Mouse (Mus musculus): ENCODE measurements around the gene Btbd9. TPM values are rescaled to one million over a fixed set of nuclear protein-coding genes. Genes with fewer than 3 reads are reported as not detected.

The Btbd9 gene
- total and polyA plus RNA-seq, 2 experiments from 2014 or later: 85.5 to 138 TPM

GRCm38 (mm10) chr17:30485067-30485854 lies 91.0 kb downstream of the Btbd9 start:
- DNase-seq (ENCODE audit: low spot score) (no peak), ATAC-seq (ENCODE audit: low FRiP score) (no peak)
- 92% methylated on average over 4 of the region's 4 CpGs for WGBS
- Histone ChIP-seq H3K36me3 (ENCODE audit: insufficient read depth, low read length) (no peaks in the 10 kb centered on the region), H3K9ac (replicated peaks; ENCODE audit: low read length, poor library complexity, severe bottlenecking) (no peak overlapping the region), H3K27me3 (ENCODE audit: insufficient read depth, low read length) (no peaks in the 10 kb centered on the region), H3K4me3 (ENCODE audit: low read depth, low read length) (no peak overlapping the region), H3K4me1 (ENCODE audit: insufficient read depth, low read length) (no peaks in the 10 kb centered on the region), H3K27ac (ENCODE audit: low read depth, low read length) (no peak overlapping the region), H3K4me2 (ENCODE audit: low read depth, low read length, poor library complexity, severe bottlenecking) (no peak overlapping the region), H3K9me3 (ENCODE audit: low read length) (no peaks in the 10 kb centered on the region)
- no peak for TF ChIP-seq CTCF (IDR thresholded peaks at IDR 0.05)

- Histone ChIP-seq H3K27me3 (ENCODE audit: insufficient read depth, low read length) (no peaks in the 10 kb centered on the region), H3K4me3 (ENCODE audit: low read depth, low read length) (no peak overlapping the region), H3K36me3 (ENCODE audit: insufficient read depth, low read length) (no peaks in the 10 kb centered on the region), H3K4me1 (ENCODE audit: insufficient read depth, low read length) (no peaks in the 10 kb centered on the region), H3K27ac (ENCODE audit: low read depth, low read length) (no peak overlapping the region), H3K9ac (replicated peaks; ENCODE audit: low read length, poor library complexity, severe bottlenecking) (no peak overlapping the region), H3K4me2 (ENCODE audit: low read depth, low read length, poor library complexity, severe bottlenecking) (no peak overlapping the region), H3K9me3 (ENCODE audit: low read length) (no peaks in the 10 kb centered on the region)
- WGBS: 93% methylated on average over 1 of the region's 1 CpGs
- DNase-seq (ENCODE audit: low spot score) (no peak), ATAC-seq (ENCODE audit: low FRiP score) (no peak)
- no peak for TF ChIP-seq CTCF (IDR thresholded peaks at IDR 0.05)
These were observed 91.7 kb downstream of the Btbd9 start for GRCm38 (mm10) chr17:30484446-30485066.

GRCm38 (mm10) chr17:30481766-30482165 lies 94.5 kb downstream of the Btbd9 start:
- WGBS: 96% methylated on average over 6 of the region's 6 CpGs

GRCm38 (mm10) chr17:30481341-30481740 lies 94.9 kb downstream of the Btbd9 start:
- TF ChIP-seq CTCF (IDR thresholded peaks at IDR 0.05): no peak
- H3K4me1 ChIP-seq (ENCODE audit: insufficient read depth, low read length): no peaks in the 10 kb centered on the region; the same call in 1 of the 2 replicates
- WGBS: 96% methylated on average over 10 of the region's 10 CpGs

More at GRCm38 (mm10) chr17:30481766-30482165, 94.5 kb downstream of the Btbd9 start:
- H3K4me2 ChIP-seq (ENCODE audit: low read depth, low read length, poor library complexity, severe bottlenecking): no peak overlapping the region
- no peak overlapping the region for H3K9ac ChIP-seq (replicated peaks; ENCODE audit: low read length, poor library complexity, severe bottlenecking)
- no peak for ATAC-seq (ENCODE audit: low FRiP score)
- H3K4me1 ChIP-seq (ENCODE audit: insufficient read depth, low read length): no peaks in the 10 kb centered on the region; the same call in 1 of the 2 replicates
- no peak for TF ChIP-seq CTCF (IDR thresholded peaks at IDR 0.05)
- H3K27me3 ChIP-seq (ENCODE audit: insufficient read depth, low read length): no peaks in the 10 kb centered on the region
- DNase-seq (ENCODE audit: low spot score): no peak
- no peaks in the 10 kb centered on the region for H3K36me3 ChIP-seq (ENCODE audit: insufficient read depth, low read length)
- H3K9me3 ChIP-seq (ENCODE audit: low read length): no peaks in the 10 kb centered on the region
- H3K27ac ChIP-seq (ENCODE audit: low read depth, low read length): no peak overlapping the region
- no peak overlapping the region for H3K4me3 ChIP-seq (ENCODE audit: low read depth, low read length)

GRCm38 (mm10) chr17:30480381-30480780 lies 95.9 kb downstream of the Btbd9 start:
- Histone ChIP-seq H3K27ac (ENCODE audit: low read depth, low read length) (no peak overlapping the region), H3K4me3 (ENCODE audit: low read depth, low read length) (no peak overlapping the region), H3K27me3 (ENCODE audit: insufficient read depth, low read length) (no peaks in the 10 kb centered on the region), H3K4me1 (ENCODE audit: insufficient read depth, low read length) (no peaks in the 10 kb centered on the region; the same call in 1 of the 2 replicates), H3K9me3 (ENCODE audit: low read length) (no peaks in the 10 kb centered on the region), H3K4me2 (ENCODE audit: low read depth, low read length, poor library complexity, severe bottlenecking) (no peak overlapping the region), H3K36me3 (ENCODE audit: insufficient read depth, low read length) (no peaks in the 10 kb centered on the region), H3K9ac (replicated peaks; ENCODE audit: low read length, poor library complexity, severe bottlenecking) (no peak overlapping the region)
- no peak for DNase-seq (ENCODE audit: low spot score)
- ATAC-seq (ENCODE audit: low FRiP score): no peak
- TF ChIP-seq CTCF (IDR thresholded peaks at IDR 0.05): no peak
- WGBS: 87% methylated on average over 8 of the region's 8 CpGs

More at GRCm38 (mm10) chr17:30481341-30481740, 94.9 kb downstream of the Btbd9 start:
- no peak overlapping the region for H3K4me3 ChIP-seq (ENCODE audit: low read depth, low read length)
- no peak overlapping the region for H3K9ac ChIP-seq (replicated peaks; ENCODE audit: low read length, poor library complexity, severe bottlenecking)
- no peaks in the 10 kb centered on the region for H3K27me3 ChIP-seq (ENCODE audit: insufficient read depth, low read length)
- no peaks in the 10 kb centered on the region for H3K9me3 ChIP-seq (ENCODE audit: low read length)
- no peaks in the 10 kb centered on the region for H3K36me3 ChIP-seq (ENCODE audit: insufficient read depth, low read length)
- DNase-seq (ENCODE audit: low spot score) (no peak), ATAC-seq (ENCODE audit: low FRiP score) (no peak)
- H3K4me2 ChIP-seq (ENCODE audit: low read depth, low read length, poor library complexity, severe bottlenecking): no peak overlapping the region
- H3K27ac ChIP-seq (ENCODE audit: low read depth, low read length): no peak overlapping the region

GRCm38 (mm10) chr17:30478181-30478580 lies 98.1 kb downstream of the Btbd9 start:
- Histone ChIP-seq H3K27me3 (ENCODE audit: insufficient read depth, low read length) (no peaks in the 10 kb centered on the region), H3K4me3 (ENCODE audit: low read depth, low read length) (no peak overlapping the region), H3K4me1 (ENCODE audit: insufficient read depth, low read length) (no peaks in the 10 kb centered on the region; the same call in 1 of the 2 replicates), H3K9me3 (ENCODE audit: low read length) (no peaks in the 10 kb centered on the region), H3K36me3 (ENCODE audit: insufficient read depth, low read length) (no peaks in the 10 kb centered on the region), H3K9ac (replicated peaks; ENCODE audit: low read length, poor library complexity, severe bottlenecking) (no peak overlapping the region), H3K27ac (ENCODE audit: low read depth, low read length) (no peak overlapping the region), H3K4me2 (ENCODE audit: low read depth, low read length, poor library complexity, severe bottlenecking) (no peak overlapping the region)
- no peak for TF ChIP-seq CTCF (IDR thresholded peaks at IDR 0.05)
- WGBS: 41% methylated on average over 9 of the region's 9 CpGs
- ATAC-seq (ENCODE audit: low FRiP score) (no peak), DNase-seq (ENCODE audit: low spot score) (no peak)

Data from midbrain, postnatal 0 days (tissue).